Mouse (Mus musculus) gonadal fat pad, adult 2 months (tissue): ENCODE measurements around the gene Dlg2. TPM values are rescaled to one million over a fixed set of nuclear protein-coding genes. Genes with fewer than 3 reads are reported as not detected.

Experiments used
- DNase-seq: peaks from one replicate; pipeline ENCODE4 v3.0.0-alpha.2; 2012; ENCODE audit warnings: low read depth
- polyA plus RNA-seq: library from polyadenylated mRNA; depleted of rRNA; stranded (reverse); fragments of >200 nt; gene quantifications from 2 replicates; pipeline ENCODE4 v1.2.3, GENCODE M21; 2012

The Dlg2 gene
- polyA plus RNA-seq, 1 experiment, result 1.6 TPM

DNA sequence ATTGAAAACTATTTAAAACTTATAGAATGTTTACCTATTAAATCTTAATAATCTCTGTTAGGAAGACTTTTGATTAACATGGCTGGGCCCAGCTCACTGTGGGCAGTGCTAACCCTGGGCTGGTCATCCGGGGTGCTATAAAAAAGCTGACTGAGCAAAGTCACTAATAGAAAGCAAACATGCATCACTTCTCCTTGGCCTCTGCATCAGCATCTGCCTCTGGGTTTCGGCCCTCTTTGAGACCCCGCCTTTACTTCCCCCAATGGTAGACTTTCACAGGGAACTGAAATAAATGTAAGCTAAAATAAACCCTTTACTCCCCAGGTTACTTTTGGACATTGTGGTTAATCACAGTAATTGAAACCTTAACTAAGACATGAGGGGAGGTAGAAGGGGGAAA is 1264.3 kb downstream of the Dlg2 start:
- no peak for DNase-seq

DNA sequence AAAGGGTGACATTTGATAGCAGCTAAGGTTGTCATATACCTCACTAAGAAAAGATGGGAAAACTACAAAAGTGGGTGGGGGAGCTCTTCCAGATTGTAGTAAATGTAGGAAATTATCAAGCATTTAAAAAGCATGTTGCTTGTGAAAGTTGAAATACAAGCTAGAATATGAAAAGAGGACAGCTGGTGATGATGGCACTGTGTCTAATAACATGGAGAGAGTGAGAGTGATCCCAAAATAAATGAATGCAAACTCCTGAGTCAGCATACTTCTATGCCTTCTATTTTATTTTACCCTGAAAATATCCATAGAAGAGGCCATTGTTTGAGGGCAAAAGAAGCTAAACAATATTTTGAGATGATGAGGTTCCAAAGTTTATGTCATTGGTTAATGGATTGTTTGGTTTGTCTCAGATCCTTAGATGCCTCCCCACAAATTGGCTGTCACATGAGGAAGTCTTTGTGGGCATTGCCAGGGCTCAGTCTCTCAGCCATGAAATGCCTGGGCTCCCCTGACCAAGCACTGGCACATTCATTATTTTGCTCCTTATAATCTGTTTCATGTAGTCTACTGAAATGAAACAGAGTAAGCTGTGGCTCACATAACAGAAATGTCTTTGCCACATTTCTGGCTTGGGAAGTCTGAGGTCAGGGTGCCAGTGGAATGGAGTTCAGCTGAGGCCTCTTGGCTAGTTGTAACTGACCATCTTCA is 1276.8 kb downstream of the Dlg2 start:
- DNase-seq, result no peak

DNA sequence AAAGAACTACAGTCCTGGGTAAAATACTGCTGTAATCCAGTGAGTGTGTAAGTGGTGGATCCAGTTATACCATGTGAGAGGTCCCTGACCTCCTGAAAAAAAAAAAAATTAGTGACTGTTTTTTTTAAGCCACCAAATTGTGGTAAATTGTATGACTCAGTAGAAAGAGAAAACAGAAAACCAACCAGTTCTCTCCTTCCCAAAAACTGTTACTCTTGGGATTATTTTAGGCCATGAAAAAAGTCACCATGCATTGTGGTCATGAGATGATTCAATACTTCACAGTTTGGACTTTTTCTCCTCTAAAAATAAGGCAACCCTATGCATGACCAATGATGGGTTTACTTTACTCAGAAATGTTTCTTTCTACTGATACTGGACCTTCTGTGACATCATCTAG is 1291.2 kb downstream of the Dlg2 start:
- DNase-seq, result no peak

DNA sequence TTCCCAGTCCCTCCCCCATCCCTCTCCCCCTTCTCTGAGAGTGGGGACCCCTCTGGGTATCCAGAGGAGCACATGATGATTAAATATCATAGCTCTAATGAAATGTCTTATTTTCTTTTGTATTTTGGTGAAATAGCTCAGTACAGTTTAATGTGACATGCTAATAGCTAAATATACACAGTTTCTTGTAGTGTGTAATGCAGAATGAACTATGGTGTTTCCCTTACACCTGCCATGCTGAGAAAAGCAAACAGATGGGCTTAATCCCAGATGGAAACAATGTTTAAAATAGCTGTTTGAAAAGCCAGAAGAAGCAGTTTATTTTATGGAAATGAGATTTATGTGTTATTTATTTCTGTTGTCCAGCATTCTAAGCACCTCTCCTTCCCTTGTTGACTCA is 1302.2 kb downstream of the Dlg2 start:
- no peak for DNase-seq

DNA sequence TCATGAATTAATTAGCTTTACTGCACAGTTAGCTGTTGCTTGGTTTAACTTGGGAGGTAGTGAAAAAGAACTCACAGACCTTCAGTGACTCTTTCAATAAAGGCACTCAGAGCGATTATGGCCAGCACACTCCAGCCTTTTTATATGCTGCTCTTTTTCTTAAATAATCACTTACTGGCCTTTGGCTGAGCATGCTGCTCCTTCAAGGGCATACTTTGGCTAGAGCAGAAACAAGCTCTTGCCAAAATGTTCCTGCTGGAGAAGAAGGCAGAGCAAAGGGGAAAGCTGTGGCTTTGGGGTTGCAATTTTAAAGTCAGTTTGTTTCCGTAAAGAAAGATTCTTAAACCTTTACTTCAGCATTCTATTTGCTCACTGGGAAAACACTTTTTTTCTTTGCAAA is 1308.1 kb downstream of the Dlg2 start:
- DNase-seq, result no peak

DNA sequence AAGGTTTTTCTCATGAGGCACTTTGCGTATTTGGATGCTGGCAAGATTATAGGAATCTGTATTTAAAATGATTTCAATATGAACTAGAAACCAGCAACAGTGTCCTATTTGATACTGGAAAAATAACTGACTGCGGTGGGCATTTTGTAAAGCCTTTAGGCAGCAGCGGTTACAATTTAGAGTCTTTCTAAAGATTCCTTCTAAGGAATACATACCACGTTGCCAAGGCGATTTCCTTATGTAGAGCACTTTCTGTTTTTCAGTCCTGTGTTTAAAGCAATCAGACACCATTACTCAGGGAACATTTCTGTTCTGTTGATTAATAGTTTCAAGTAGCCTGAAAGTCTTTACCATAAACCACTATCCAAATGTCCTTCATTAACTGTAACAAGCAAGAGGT is 1309.0 kb downstream of the Dlg2 start:
- no peak for DNase-seq

DNA sequence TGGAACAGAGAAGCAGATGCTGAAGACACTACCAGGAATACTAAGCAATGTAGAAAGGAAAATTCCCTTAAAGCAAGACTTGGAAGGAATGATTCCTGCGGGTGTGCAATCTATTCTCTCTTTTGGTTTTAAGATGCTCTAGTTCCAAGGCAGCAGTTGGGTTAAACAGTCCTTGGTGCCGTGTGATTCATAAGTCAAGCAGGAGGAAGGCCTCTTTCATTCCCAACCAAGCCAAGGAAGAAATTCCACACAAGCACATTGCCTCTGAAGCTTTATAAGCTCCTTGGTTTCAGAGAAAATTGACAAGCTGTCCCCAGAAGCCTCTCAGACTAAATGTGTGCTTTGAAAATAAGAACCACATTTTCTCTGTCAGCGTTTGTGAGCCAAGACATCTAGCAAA is 1309.4 kb downstream of the Dlg2 start:
- DNase-seq, result no peak

DNA sequence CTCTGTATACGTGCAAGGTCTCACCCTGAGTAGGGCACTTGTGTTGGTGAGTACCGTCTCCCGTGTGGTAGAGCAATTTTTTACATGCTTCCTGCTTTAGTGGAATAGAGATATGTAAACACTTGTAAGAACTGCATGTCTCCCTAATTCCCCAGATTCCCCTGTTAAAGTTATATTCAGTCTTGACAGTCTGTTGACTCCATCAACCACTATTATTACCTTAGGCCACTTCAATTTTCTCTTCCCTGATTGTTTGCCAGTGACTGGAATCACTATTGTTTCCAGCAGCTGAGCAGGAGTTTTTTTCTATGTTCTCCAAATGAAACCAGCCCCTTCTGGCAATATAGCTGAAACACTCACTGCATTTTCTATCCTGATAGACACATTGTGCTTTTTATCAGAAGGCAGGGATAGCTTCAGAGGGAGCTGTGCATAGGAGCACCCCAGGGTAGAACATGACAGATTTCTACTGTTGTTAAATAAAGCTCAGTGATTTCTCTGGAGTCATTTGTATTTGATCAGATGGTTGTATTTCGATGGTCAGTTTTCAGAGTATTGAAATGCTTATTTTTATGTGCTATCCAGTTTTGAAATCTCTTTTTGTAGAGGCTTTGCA is 1314.6 kb downstream of the Dlg2 start:
- no peak for DNase-seq

DNA sequence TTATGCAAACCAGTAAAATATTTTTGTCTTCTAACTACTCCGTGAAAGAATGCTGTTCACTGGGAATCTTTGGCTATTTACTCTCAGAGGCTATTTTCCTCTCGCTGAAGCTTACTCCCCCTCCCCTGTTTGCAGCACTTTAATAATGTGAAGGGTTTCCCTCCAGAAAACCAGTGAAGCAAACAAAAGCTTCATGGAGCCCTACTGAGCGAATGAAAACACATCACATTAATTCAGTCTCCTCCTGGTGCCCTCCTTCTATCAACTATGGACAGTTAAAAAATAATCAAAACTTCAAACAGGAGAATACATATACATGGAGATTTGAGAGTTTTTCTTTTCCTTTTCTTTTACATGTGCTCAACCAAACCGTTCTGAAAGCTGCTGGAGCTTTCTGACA is 1330.2 kb downstream of the Dlg2 start:
- no peak for DNase-seq

DNA sequence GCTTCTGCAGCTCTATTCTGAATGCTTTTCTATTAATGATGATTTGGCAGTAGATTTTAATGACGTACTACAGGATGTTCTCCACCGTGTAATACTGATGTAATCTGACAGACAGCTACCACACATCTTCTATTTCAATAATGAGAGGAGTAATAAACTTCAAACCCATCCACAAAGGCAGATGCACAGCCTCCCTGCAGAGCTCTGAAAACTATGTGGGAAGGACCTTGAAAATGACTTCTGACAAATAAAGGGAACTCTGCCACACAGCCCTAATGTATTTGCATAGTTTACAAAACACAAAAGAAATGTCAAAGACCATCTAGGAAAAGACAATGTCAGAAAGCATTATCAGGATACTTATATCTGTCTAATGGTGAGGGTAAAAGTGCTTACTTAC is 1334.3 kb downstream of the Dlg2 start:
- DNase-seq, result no peak

DNA sequence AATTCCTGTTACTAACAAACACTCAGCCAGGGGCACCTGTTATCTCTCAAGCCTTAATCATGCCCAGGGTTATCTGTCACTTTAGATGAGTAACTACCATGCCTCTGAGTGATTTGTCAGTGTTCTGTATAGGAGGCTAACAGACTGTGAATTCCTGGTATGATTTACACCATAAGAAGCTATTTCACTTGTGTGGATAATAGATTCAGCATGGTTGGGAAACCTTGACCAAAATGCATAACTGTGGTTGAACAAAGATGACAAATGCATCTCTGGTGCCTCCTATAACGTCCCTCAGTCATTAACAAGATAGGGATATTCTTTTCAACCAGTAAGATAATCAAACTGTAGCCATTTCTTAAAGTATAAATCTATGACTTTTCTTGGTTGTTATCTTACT is 1341.5 kb downstream of the Dlg2 start:
- DNase-seq, result no peak

DNA sequence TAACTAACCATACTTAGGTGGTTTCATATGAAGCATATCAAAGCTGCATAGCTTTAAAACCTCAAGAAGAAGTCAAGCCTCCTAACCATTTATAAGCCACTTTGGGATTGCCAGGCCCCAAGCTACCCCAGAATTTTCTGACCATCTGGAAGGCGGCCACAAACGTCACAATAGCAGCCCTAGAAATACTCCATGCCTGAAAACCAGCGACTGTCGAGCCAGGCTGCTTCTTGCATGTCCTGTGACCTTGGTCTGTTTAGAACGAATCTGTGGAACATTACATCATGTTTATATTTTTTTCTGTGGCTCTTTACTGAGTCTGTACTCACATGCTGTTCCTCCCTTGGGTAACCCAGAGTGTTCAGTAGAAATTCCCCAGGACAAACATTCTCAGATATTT is 1355.7 kb downstream of the Dlg2 start:
- DNase-seq, result no peak

DNA sequence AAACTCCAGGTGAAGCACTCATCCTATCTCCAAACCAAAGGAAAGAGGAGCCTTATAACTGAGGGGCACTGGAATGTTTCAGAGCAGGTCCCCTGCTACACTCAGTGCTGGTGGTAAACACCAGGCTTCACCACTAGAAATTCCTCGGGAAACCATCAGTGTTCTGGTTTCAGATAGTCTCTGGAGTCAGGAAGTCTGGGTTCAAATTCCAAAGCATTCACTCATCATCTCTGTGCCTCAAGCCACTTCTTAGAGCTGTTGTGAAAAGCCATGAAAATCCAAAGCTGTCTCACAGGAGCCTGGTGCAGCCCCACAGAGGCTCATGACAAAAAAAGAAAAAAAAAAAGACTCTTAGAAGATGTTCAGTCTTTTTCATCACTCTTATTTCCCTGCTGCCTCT is 1369.3 kb downstream of the Dlg2 start:
- DNase-seq, result no peak

DNA sequence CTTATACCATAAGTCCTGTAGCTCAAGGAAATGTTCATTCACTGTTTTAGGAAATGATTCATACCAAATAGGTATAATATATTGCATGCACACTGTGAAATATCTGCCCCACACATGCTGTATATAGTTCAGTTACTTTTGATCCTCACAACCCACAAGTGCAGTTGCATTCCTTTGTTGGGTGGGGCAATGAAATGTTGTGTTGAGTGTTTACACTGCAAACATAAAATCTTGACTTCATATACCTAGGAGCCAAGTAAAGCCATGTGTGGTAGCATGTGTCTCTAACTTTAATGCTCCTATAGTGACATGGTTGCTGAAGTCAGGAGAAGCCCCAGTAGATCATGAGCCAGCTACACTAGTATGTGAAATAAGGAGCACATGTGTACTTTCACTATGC is 1372.9 kb downstream of the Dlg2 start:
- DNase-seq, result no peak

DNA sequence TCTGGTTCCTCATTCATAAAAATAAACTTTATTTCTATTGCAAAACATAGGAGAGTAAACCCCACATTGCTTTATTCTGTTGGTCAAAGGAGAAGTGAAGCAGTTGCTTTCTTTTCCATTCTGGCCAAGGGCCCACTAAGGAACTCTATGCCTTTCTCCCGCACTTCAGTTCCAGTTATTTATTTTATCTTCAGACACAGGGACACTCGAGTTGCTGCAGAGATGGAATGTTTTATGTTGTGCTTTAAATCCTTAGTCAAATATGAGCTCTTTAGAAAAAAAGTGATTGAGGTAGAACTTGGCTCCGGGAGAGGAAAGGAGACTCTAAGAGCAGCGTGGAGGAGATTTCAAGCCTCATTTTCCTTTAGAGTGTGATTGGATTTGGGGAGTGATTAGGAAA is 1377.2 kb downstream of the Dlg2 start:
- no peak for DNase-seq

DNA sequence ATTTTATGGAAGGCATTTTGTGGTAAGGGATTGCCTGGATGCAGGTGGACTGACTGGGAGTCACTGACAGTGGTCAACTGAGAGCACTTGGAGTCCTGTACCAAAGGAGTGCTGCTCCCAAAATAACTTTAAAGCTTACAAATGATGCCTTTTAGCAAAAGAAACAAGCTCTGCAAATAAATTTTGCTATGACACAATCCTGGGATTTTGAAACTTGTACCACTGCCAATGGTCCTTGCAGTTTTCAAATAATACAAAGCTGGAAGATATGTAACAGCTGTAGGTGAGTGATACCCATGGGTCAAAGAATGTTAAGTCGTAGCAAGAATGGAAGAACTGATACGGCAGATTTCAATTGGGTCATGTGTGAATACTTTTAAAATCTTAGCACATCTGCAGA is 1380.5 kb downstream of the Dlg2 start:
- DNase-seq, result no peak

DNA sequence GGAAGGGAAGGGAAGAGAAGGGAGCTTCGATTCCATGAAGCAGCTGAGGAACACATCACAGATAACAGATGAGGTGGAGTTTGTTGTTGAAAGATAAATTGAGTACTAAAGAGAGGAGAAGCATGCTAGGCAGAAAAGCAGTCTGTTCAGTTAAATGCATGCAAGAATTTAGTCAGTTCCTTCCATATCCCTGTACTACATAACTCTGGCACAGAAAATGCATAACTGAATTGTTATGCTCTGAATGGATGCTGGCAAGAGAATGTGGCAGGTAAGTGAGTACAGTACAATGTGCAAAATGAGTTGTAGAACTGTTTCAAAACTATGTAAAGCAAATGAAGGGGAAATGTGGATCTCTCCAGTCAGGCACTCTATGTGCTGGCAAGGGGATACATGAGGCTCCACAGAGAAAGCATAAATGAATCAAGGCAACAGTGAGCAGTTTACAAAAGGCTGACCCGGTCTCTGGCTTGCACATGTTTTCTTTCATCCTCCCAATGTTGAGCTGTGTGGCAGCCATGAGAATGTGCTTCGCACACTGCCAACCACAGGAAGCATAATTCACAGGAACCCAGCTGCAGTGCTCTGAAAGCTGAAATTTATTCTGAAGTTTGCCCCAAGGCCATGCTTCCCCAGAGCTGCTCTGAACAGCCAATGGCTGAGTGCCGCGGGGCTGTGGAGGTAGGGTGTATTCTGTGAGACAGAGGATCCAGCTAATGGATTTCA is 1386.5 kb downstream of the Dlg2 start:
- DNase-seq, result no peak

DNA sequence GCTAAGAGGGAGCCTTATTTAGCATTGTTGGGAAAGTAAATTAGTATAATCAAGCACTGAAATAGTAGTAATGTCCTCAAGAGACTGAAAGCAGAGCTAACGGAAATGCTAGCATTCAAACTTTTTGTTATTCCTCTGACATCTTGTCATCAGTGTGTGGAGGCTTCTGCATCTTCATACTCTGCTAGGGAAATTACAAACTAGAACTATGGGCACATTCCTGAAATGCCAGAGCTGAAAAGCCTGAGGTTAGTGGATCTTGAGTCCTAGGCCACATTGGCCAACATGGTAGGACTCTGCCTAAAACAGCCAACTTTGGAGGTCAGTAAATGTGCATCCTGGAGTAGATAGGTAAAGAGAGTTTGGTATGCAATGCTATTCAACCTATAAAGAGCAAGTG is 1392.4 kb downstream of the Dlg2 start:
- no peak for DNase-seq

DNA sequence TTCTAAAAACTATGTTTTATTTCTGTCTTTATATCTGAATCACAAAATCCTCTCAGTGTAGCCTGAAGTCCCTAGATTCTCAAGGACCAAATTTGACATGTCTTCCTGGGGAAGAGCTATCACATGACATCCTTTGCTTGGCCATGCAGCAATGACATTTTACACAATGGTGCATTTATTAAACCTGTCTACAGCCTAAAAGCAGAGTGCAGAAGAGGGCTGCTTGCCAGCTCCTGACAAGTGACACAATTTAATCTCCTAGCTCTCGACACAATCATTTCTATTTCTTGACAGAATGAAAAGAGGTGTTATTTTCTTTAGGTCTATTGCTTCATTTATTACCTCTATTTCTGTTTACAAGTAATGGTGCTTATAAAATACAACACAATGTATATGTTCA is 1400.4 kb downstream of the Dlg2 start:
- no peak for DNase-seq

DNA sequence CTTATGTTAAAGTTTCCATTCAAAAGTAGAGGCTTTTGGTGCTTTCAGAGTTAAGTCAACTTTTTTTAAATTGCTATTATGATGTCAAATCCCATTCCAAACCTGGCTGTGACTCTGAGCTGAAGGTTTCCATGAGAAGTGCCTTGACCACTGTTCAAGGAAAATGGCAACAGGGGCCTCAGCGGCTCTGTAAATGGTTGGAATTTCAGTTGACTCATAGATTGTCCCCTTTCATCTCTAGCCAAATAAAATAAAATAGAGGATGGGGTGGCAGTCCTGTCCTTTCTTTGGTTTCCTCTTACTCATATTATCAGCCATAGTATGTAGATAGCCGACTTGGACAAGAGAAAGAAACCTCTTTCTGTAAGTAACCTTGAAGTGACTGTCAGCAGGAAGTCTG is 1401.3 kb downstream of the Dlg2 start:
- DNase-seq, result no peak

DNA sequence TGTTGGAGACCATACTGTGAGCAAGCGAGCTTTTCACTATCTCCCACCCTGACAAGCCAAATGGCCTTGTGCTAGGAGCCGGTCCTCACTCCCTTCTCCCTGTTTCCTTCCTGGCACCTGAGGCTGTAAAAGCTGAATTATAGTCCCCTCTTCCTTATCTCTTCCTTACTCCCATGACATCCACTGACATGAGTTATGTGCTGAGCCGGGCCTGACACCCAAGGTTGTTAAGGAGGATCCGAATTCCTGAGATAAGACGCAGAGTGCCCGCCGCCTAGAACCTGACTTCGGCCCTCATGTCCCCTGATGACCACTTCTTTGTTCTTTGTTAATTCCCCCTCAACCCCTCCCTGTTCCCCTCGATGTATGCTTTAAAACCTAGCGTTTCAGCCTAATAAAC is 1409.9 kb downstream of the Dlg2 start:
- no peak for DNase-seq

DNA sequence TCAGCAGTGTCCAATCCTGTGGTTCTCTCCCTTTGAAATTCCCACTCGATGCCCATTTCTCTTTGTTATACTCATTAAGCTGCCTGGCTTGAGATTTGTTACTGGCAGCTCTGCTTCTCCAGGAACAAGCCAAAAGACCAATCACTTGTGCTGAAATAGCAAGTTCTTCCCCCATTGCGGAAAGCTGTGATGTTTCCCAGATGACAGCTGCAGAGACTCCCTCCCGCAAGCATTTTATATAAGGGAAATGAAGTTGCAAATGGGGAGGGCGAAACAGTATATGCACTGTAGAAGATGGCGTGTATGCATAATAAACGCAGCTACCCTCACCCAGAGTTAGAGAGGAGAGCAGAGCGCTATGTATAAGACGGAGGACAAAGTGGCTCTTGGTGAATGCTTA is 1417.5 kb downstream of the Dlg2 start:
- DNase-seq, result no peak

DNA sequence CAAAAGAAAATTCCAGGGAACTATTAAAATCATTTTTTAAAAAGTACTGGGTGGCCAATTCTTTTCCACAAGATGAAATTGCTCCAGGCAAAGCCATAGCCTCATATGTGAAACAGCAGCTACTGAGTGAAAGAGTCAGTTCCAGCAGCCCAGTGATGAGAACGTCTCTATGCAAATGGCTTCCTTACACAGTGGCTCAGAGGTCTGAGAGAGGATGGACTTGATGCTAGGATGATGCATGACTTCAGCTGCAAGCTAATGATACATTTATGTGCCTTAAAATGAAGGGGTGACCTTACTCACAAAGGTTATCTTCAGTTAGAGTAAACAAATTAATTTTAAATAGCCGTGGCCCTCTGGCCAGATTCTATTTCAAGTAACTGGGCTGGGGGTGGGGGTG is 1420.5 kb downstream of the Dlg2 start:
- DNase-seq, result no peak
